ENCODE assay signal across 12 mouse cellular contexts in the genomic region with DNA sequence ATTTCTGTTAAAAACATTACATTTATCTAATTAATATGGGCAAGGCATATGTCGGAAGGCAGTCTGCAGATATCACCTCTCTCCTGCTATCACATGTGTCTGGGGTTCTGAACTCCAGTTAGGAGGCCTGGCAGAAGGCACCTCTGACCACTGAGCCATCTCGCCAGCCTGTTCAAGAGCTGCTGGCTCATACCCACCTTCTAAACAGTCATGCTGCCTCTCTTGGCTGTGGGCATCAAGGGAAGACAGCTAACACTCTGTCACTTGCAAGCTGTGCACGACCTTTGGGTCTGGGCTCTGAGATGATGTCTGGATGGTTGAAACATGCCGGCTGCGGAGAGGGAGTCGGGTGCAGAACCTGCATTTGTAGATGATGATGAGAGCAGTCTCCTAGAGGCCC.
"Had no signal": no experiment of that assay in that cellular context is flagged by ENCODE, and none has a peak within 500 bp of the region (broad histone marks: within the 10 kb centered on the region; RNA-seq: fewer than 3 reads in every experiment).

No protein-coding gene starts in this region.

- DNase-seq: left cerebral cortex, postnatal 4 days; liver; liver, embryonic 13.5 days; liver, postnatal 0 days; lung, adult 18-20 months; lung, adult 2 months; lung, embryonic 14.5 days; lung, postnatal 10 days; lung, postnatal 14 days; lung, postnatal 36 days; lung, postnatal 4 days; midbrain, embryonic 14.5 days had no signal
